Mouse (Mus musculus) erythroid progenitor cell, adult 5-6 weeks (primary cell): ENCODE results near the gene Timp2. TPM values are rescaled to one million over a fixed set of nuclear protein-coding genes. Genes with fewer than 3 reads are reported as not detected.

Experiments
- ATAC-seq: replicated peaks from 2 replicates; pipeline ENCODE4 v1.8.0; 2016; ENCODE audit warnings: moderate number of reproducible peaks, mild to moderate bottlenecking, moderate TSS enrichment, inconsistent platforms; ENCODE audit not compliant: poor library complexity, low FRiP score, severe bottlenecking
- total RNA-seq, 2 experiments: library from RNA; stranded (forward) in 1 of 2; stranded (reverse) in 1 of 2; fragments of 150-400 nt in 1 of 2; fragments of 186-747, 209-891 nt in 1 of 2; gene quantifications; 2 replicates each; pipeline versions ENCODE4 v1.2.3 to v1.2.4; 2015 to 2017; ENCODE audit warnings: low replicate concordance in 2 of 2

Timp2 gene
- total RNA-seq, 2 experiments from 2014 or later, result 11.3 to 16.9 TPM

DNA sequence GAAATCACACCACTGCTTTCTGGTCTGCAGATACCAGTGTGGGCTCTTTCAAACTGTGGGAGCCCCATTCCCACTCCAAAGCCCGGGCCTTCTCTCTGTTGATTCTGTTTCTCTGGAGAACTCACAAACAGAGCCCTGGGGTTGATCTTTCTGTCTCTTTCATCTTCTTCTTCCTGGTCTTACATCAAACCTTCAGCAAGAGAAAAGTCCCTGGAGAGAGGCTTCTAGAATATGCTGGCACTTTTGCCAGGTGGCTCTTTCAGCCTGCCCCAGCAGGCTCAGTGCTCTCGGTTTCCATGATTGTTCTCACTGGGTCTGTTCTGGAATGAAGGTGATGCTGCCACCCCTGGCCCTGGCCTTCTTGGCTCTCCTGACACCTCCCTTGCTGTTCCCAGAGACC, 11.9 kb downstream of the Timp2 start:
- ATAC-seq, result no peak

- ATAC-seq, result no peak
Measured at GRCm38 (mm10) chr11:118342400-118342981, 13.0 kb downstream of the Timp2 start, which contains the start of gene Cep295nl. Gene Cep295nl (minus strand): TSS chr11:118342500.

- no peak for ATAC-seq
Measured at GRCm38 (mm10) chr11:118337491-118338168, 17.9 kb downstream of the Timp2 start.

DNA sequence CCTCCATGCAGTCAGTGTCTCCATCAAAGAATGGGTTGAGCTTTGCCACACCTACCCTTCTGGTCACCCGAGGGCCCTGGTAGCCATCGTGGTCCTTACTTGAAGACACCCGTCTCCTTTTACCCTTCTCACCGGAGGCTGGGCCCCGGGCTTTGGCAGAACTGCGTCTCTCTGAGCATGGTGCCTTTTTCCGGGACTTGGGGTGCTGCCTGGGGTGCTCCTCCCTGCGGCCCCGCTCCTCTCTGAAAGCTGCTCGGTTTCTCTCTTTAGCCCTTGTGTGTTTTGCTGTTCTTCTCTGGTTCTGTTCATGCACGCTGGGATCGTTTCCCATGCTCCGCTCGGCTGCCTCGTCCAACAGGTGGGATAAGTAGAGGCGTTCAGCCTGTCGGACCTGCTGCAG, 22.1 kb downstream of the Timp2 start:
- ATAC-seq, result no peak

DNA sequence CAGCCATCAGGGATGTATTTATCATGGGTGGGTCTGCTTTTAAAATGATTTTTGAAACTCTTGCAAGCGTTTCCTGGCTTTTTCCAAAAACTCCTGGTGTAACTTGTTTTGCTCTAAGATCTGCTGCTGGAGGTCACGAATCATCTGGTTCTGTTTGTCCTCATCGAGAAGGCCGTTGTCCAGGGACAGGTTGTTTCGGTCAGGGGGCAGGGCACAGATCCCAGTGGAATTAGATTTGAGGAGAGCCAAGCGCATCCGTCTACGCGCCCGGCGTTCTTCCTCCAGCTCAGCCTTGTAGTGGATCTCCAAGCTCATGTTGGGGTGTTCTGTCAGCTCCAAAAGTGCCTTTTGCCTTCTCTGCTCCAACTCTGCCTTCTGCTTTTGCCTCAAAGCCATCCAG, 23.2 kb downstream of the Timp2 start:
- ATAC-seq, result no peak

- ATAC-seq, result no peak
Measured at GRCm38 (mm10) chr11:118330777-118331176, 24.8 kb downstream of the Timp2 start.

- ATAC-seq, result no peak
Measured at GRCm38 (mm10) chr11:118330361-118330760, 25.2 kb downstream of the Timp2 start.

DNA sequence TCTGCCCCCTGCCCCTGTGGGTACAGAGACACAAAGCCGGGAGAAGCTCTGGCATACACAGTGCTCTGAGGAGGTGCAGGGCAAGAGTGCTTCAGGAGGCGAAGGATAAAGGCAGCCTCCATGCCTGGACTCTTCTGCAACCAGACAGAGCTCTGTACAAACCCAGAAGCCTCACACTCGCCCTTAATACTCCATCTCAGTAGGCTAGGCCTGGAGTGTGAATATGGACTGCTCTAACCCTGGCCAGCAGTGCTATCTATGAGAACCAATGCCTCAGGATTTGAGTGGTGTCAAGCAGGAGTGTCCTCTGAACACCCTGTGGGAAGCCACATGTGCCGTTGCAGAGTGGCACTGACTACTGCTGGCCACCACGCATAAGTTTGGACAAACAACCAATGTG, 26.6 kb downstream of the Timp2 start:
- ATAC-seq, result no peak

DNA sequence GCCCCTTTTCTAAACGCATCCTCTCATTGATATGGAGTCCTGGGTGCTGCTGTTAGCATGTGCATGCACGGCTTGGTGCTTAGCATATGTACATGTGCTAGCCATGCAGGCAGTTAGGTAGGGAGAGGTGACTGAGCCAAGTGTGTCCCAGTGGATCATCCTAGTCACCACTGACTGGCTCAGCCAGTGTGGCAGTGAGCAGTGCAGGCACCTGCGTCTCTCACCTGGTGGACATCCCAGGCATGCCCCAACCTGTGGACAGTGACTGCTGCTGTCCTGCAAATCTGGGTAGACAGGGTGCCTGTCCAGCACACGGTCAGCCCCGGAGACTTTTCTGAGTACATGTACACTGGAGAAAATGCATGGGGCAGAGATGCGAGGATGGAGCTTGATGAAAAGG, 27.0 kb downstream of the Timp2 start:
- no peak for ATAC-seq

- ATAC-seq, result no peak
Measured at GRCm38 (mm10) chr11:118326991-118327971, 28.3 kb downstream of the Timp2 start.

DNA sequence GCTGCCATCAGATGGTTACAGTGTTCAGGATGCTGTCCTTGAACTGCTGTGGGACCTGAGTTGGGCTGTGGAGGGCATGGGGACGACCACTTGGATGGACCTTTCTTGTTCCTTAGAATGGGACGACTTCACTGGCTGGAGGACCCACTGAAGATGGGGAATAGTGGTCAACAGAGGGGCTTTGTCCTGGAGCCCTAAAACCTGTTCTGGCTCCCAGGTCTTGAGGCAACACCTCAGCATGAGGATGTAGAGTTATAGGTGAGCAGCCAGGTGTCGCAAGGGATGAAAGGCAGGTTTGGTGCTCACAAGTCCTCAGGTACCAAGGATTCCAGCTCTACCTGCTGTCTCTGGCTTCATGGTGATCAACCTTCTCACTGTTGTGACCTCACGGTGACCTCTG, 29.0 kb downstream of the Timp2 start:
- ATAC-seq, result no peak

DNA sequence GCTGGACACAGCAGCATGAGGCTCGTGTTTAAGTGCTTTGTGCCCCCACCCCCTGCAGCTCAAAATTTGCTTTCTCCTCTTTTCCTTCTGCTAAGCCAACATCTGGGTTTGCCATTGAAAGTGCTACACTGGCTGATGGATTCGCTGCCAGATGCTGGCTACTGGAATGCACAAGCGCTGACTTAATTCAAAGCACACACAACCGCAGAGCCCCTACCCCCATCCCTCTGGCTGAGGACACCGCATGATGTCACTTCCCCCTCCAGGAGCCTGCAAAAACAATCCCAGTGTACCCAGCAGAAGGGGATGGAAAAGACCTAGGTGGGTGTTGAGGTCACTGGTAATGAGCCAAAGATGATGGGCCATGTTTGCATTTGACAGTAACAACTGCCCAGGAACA, 31.0 kb downstream of the Timp2 start:
- no peak for ATAC-seq

GRCm38 (mm10) chr11:118323974-118324373, 31.6 kb downstream of the Timp2 start:
- ATAC-seq, result no peak

DNA sequence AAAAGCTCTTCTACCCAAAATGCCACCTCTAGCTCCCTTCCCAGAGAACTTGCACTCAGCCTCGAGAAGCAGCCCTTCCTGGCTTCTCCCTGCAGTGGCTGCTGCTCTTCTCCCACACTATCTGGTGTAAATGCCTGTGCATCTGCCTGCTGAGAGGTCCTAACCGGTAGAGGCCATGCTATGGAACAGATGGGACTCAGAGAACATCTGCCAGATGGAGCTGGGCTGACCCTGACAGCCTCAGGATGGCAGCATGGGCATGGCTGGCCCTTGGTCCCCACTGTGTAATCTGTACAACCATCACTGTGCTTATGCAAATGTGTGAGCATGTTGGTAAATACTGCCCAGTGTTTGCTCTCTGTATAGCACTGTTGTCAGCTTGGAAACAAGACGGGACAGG, 32.9 kb downstream of the Timp2 start:
- no peak for ATAC-seq

DNA sequence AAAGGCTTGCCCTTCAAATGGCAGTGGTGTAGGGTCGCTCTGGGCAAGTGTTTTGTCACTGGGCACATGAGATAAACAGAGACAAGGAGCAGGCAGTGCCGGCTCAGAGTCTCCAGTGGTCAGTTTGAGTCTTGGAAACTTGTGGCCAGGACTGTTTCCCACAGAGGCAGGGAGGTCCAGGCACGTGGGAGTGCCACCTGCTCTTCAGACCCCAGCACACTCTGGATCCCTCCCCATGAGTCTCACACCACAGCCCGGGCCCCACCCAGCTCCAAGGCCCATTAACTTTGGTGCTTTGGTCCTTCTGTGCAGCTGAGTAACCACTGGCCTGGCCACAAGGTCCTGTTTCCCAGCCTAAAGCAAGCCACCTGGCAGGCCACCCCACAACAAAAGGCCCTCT, 33.6 kb downstream of the Timp2 start:
- no peak for ATAC-seq

DNA sequence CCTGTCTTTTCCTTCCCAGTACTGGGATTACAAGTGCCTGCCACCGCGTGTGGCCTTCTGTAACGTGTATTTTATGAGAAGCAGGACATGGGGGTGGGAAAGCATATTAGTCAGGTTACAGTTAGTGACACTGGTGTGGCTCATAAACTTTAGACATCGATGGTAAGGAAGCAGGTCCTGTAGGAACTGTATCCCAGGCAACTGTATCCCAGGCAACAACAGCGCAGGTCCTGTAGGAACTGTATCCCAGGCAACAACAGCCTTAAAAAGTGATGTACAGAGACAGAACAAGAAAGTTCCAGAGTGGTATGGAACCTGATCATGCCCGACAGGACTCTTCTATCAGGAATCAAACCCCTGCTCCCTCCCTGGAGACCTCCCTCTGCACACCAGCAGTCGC, 34.0 kb downstream of the Timp2 start:
- no peak for ATAC-seq

DNA sequence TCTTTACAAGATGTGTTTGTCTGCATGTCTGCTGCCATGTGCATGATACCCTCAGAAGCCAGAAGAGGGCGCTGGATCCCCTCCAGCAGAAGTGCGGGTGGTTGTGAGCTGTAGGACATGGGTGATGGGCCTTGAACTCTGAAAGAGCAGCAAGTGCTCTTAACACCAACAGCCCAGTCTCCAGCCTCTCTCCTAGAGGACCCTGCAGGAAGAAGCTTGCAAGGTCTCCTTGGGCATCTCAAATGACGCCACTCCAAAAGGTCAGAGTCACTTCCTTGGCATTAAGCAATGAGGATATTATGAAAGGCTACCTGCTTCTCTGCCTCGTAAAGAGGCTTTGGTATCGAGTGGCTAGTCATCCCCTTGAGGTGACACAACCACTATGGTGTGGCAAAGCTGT, 36.9 kb downstream of the Timp2 start:
- no peak for ATAC-seq

- peak; percentile 68 for ATAC-seq
Measured at GRCm38 (mm10) chr11:118317129-118317528, 38.4 kb downstream of the Timp2 start.

DNA sequence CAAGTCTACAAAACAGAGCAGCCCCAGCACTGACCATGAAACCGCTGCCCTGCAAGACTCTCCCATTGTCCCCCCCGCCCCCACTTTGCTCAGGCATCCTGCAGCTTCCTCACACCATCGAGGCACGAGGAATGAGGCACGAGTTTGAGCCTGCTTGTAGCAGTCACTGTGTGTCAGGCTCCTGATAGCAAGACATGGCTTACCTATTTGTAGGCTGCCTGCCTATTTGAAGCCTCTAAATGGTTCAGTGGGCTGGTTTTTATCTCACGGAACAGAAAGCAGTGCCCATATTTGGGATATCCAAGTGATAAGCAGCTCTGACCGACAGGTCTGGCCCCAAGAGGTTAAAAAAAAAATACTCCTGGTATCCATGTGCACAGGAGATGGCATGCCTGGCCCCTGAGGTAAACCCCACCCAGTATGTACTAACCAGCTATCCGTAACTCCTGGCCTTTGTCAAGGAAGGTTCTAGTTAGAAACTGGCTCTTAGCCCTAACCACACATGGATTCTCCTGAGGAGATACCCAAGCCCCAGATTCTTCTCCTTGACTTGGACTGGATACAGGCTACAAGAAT, 39.2 kb downstream of the Timp2 start:
- ATAC-seq, result no peak

DNA sequence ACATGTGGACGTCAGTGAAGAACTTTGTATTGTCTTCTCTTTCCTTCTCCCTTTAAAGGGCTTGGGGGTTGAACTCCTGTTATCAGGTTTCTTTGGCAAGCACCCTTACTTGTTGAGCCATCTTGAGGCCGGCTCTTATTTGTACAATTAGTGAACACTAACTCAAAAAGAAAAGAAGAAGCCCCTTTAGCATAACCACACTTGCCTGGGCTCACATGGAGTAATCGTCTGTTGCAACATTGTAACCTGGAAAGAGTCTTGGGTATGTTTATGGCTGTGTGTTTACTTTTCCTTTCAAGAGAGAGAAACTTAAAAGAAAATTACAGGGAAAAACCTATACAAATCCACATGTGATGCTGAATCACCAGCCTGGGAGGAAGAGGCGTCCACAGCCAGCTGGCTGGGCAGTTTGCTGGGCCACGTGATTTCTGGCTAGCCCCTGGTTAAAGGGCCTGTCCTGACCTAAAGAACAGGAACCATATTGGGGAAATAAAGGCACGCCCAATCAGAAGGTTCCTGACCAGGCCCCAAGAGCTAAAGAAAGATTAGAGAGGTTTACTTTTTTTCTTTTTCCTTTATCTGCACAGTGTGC, 43.3 kb downstream of the Timp2 start:
- no peak for ATAC-seq
